Mouse (Mus musculus): ENCODE results near the gene Slc38a11. TPM values are rescaled to one million over a fixed set of nuclear protein-coding genes. Genes with fewer than 3 reads are reported as not detected.

Gene Slc38a11
- total and polyA plus RNA-seq, 3 experiments: not detected

DNA sequence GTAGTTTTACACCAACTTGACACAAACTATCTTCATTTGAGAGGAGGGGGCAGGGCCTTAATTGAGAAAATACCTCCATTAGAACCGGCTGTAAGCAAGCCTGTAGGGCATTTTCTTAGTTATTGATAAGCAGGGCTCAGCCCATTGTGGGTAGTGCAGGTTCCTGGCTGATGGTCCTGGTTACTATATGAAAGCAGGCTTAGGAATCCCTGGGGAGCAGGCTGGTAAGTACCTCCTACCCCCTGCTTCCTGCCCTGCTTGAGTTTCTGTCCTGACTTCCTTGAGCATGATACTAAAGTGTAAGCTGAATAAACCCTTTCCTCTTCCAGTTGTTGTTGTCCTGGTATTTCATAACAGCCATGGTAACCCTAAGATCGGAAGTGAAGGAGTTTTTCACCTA is 89.9 kb downstream of the Slc38a11 start:
- H3K4me3 ChIP-seq (ENCODE audit: control insufficient read depth in 1 of 2, insufficient read depth in 1 of 2, low read depth in 2 of 2, low read length in 2 of 2): no peak overlapping the region
- H3K36me3 ChIP-seq (ENCODE audit: control insufficient read depth in 1 of 2, insufficient read depth in 2 of 2, low read length in 2 of 2): no peaks in the 10 kb centered on the region
- H3K4me1 ChIP-seq (ENCODE audit: control insufficient read depth in 1 of 2, insufficient read depth in 2 of 2, low read length in 2 of 2): no peaks in the 10 kb centered on the region
- no peak overlapping the region for H3K9ac ChIP-seq (ENCODE audit: control insufficient read depth, low read depth, low read length, poor library complexity, severe bottlenecking)
- H3K79me2 ChIP-seq (ENCODE audit: control insufficient read depth, insufficient read depth, low read length, poor library complexity): no peaks in the 10 kb centered on the region
- no peak overlapping the region for H3K27ac ChIP-seq (ENCODE audit: control insufficient read depth, low read depth, low read length)
- no peak for DNase-seq (ENCODE audit: low read depth, low spot score)
- no peaks in the 10 kb centered on the region for H3K9me3 ChIP-seq (replicated peaks; ENCODE audit: insufficient read depth, low read length)
- TF ChIP-seq EP300 (IDR thresholded peaks at IDR 0.05; ENCODE audit: low read depth in 1 of 2, low read length in 2 of 2) (no peak), CHD1 (IDR thresholded peaks at IDR 0.05; ENCODE audit: low read depth, low read length) (no peak), ETS1 (IDR thresholded peaks at IDR 0.05; ENCODE audit: low read depth, low read length) (no peak), UBTF (IDR thresholded peaks at IDR 0.05; ENCODE audit: borderline replicate concordance, insufficient read depth, low read depth, low read length) (no peak), KAT2A (conservative IDR thresholded peaks at IDR 0.05; ENCODE audit: low read depth, low read length) (no peak), CHD2 (IDR thresholded peaks at IDR 0.05; ENCODE audit: low read length) (no peak), NELFE (IDR thresholded peaks at IDR 0.05; ENCODE audit: low read depth, low read length) (no peak), ZMIZ1 (IDR thresholded peaks at IDR 0.05; ENCODE audit: low read depth, low read length) (no peak), JUND (IDR thresholded peaks at IDR 0.05; ENCODE audit: low read depth, low read length) (no peak), GABPA (IDR thresholded peaks at IDR 0.05; ENCODE audit: low read depth, low read length) (no peak), GATA1 (IDR thresholded peaks at IDR 0.05; ENCODE audit: low read depth, low read length) (no peak), ZNF384 (IDR thresholded peaks at IDR 0.05; ENCODE audit: low read depth, low read length) (no peak), TAL1 (IDR thresholded peaks at IDR 0.05; ENCODE audit: low read length) (no peak), ZKSCAN1 (IDR thresholded peaks at IDR 0.05; ENCODE audit: low read depth, low read length) (no peak), SIN3A (IDR thresholded peaks at IDR 0.05; ENCODE audit: low read length) (no peak), MAX (IDR thresholded peaks at IDR 0.05; ENCODE audit: low read length) (no peak), SMC3 (IDR thresholded peaks at IDR 0.05; ENCODE audit: low read depth, low read length) (no peak)
- H3K27me3 ChIP-seq (ENCODE audit: control insufficient read depth in 1 of 2, insufficient read depth in 2 of 2, low read length in 2 of 2): no peaks in the 10 kb centered on the region

DNA sequence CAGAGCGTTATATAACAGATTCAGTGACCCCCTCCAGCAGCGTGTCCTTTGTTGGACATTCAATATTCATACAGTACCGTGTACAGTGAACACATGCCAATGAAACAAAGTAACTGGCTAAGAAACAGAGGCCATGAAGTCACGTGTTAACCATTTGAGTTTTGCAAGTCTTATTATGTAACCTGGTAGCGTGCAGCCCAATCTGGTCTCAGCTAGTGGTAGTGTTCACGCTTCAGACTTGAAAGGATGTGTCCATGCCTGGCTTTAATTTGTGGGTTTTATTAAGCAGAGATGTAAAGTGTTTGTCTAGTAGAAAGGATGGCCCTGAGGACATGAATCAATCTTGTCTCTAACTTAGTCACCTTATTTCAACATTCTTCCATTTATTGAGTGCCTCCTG is 95.1 kb downstream of the Slc38a11 start:
- H3K9ac ChIP-seq (ENCODE audit: control insufficient read depth, low read depth, low read length, poor library complexity, severe bottlenecking): no peak overlapping the region
- no peaks in the 10 kb centered on the region for H3K27me3 ChIP-seq (ENCODE audit: control insufficient read depth in 1 of 2, insufficient read depth in 2 of 2, low read length in 2 of 2)
- no peak for TF ChIP-seq HCFC1 (IDR thresholded peaks at IDR 0.05; ENCODE audit: low read depth, low read length)
- TF ChIP-seq CHD1 (IDR thresholded peaks at IDR 0.05; ENCODE audit: low read depth, low read length): no peak
- TF ChIP-seq ZMIZ1 (IDR thresholded peaks at IDR 0.05; ENCODE audit: low read depth, low read length): no peak
- TF ChIP-seq ZKSCAN1 (IDR thresholded peaks at IDR 0.05; ENCODE audit: low read depth, low read length): no peak
- TF ChIP-seq MAFK (IDR thresholded peaks at IDR 0.05; ENCODE audit: borderline replicate concordance, low read depth, low read length): no peak
- no peak for TF ChIP-seq BHLHE40 (IDR thresholded peaks at IDR 0.05; ENCODE audit: borderline replicate concordance, low read depth, low read length)
- no peak for TF ChIP-seq NRF1 (IDR thresholded peaks at IDR 0.05; ENCODE audit: insufficient read depth, low read depth, low read length, poor library complexity, severe bottlenecking)
- no peak for TF ChIP-seq TCF12 (IDR thresholded peaks at IDR 0.05; ENCODE audit: low read depth, low read length)
- TF ChIP-seq TAL1 (IDR thresholded peaks at IDR 0.05; ENCODE audit: low read length): no peak
- no peak for TF ChIP-seq MYC (IDR thresholded peaks at IDR 0.05; ENCODE audit: low read depth, low read length)
- H3K4me1 ChIP-seq (ENCODE audit: control insufficient read depth in 1 of 2, insufficient read depth in 2 of 2, low read length in 2 of 2): no peaks in the 10 kb centered on the region
- DNase-seq (ENCODE audit: low read depth, low spot score): no peak
- H3K27ac ChIP-seq (ENCODE audit: control insufficient read depth, low read depth, low read length): no peak overlapping the region
- no peaks in the 10 kb centered on the region for H3K36me3 ChIP-seq (ENCODE audit: control insufficient read depth in 1 of 2, insufficient read depth in 2 of 2, low read length in 2 of 2)
- H3K79me2 ChIP-seq (ENCODE audit: control insufficient read depth, insufficient read depth, low read length, poor library complexity): no peaks in the 10 kb centered on the region
- no peaks in the 10 kb centered on the region for H3K9me3 ChIP-seq (replicated peaks; ENCODE audit: insufficient read depth, low read length)
- H3K4me3 ChIP-seq (ENCODE audit: control insufficient read depth in 1 of 2, insufficient read depth in 1 of 2, low read depth in 2 of 2, low read length in 2 of 2): no peak overlapping the region

All from MEL (cell line).